Mouse (Mus musculus) duodenum, adult 2 months (tissue): ENCODE data around the gene Ninj2. TPM values are rescaled to one million over a fixed set of nuclear protein-coding genes. Genes with fewer than 3 reads are reported as not detected.

ENCODE experiments used
- polyA plus RNA-seq: library from polyadenylated mRNA; depleted of rRNA; stranded (reverse); fragments of >200 nt; gene quantifications from 2 replicates; pipeline ENCODE4 v1.2.3, GENCODE M21; 2012; ENCODE audit warnings: low replicate concordance; rRNA removed

Gene Ninj2
- 0.28 TPM in 1 of 2 replicates, not detected in the other for polyA plus RNA-seq

DNA sequence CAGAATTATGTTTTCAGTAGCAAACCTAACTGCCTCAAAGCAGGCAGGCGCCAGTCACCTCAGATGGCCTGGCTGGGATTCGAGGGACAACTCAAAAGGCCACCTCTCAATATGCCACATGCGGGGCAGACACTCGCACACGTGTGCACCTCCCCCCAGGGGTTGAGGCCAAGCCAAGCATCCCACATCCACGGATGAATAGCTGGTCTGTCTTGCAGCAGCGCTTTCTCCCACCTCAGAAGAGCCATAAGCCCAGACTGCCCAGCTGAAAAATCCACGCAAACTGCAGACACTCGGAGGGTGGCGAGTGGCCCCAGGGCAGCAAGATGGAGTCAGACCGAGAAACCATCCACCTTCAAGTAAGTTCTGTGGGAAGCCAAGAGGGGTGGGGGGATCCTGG, at the start of gene Ninj2:
Gene Ninj2 (plus strand): TSS at position 251 of the 400 bp plus-strand sequence.

Other genes with a start within 250 kb of the Ninj2 start
- gene Erc1, start 245.2 kb upstream of the Ninj2 start, polyA plus RNA-seq = 2.6 and 3.2 TPM in 2 replicates
- 10.4 and 13.3 TPM in 2 replicates for gene Rad52, start 190.7 kb upstream of the Ninj2 start, polyA plus RNA-seq
- 12.0 and 28.2 TPM in 2 replicates for gene Wnk1, start 54.7 kb upstream of the Ninj2 start, polyA plus RNA-seq
- 0.20 and 0.49 TPM in 2 replicates for gene D330020A13Rik, start 201.0 kb downstream of the Ninj2 start, polyA plus RNA-seq
- gene B4galnt3, start 201.2 kb downstream of the Ninj2 start, polyA plus RNA-seq = 12.9 and 15.0 TPM in 2 replicates